Mouse (Mus musculus) CD8-positive naive resting alpha-beta T cell, adult 2 months (primary cell): ENCODE results near the gene Mob3c.
A peak's percentile ranks its signal among the peaks of the same experiment; 100 is the strongest.

Source experiments
- DNase-seq, 2 experiments: peaks; one replicate each; pipeline ENCODE4 v3.0.0; 2022; ENCODE audit warnings: low read depth in 2 of 2, low spot score in 2 of 2

Gene Mob3c

GRCm38 (mm10) chr4:115832040-115832439 lies 4.1 kb downstream of the Mob3c start:
- DNase-seq, result no peak

- no peak for DNase-seq
Observed at GRCm38 (mm10) chr4:115835576-115835975, 7.7 kb downstream of the Mob3c start.

- no peak for DNase-seq
Observed at GRCm38 (mm10) chr4:115838196-115838595, 10.3 kb downstream of the Mob3c start.

GRCm38 (mm10) chr4:115838696-115839641 lies 11.1 kb downstream of the Mob3c start, which contains the start of gene Mknk1:
Gene Mknk1, plus strand, starts transcription at chr4:115839198.
- peak; percentile 87 to 92 for DNase-seq

- DNase-seq, result no peak
Observed at GRCm38 (mm10) chr4:115839956-115840355, 12.1 kb downstream of the Mob3c start.

GRCm38 (mm10) chr4:115840842-115841241 lies 12.9 kb downstream of the Mob3c start:
- DNase-seq, result no peak

- no peak for DNase-seq
Observed at GRCm38 (mm10) chr4:115846656-115847055, 18.8 kb downstream of the Mob3c start.

- DNase-seq, result no peak
Observed at GRCm38 (mm10) chr4:115847377-115847776, 19.5 kb downstream of the Mob3c start.

GRCm38 (mm10) chr4:115848083-115848482 lies 20.2 kb downstream of the Mob3c start:
- DNase-seq, result no peak

- no peak for DNase-seq
Observed at GRCm38 (mm10) chr4:115848990-115849677, 21.2 kb downstream of the Mob3c start.

GRCm38 (mm10) chr4:115850111-115850510 lies 22.2 kb downstream of the Mob3c start:
- no peak for DNase-seq

- DNase-seq, result no peak
Observed at GRCm38 (mm10) chr4:115850631-115851030, 22.7 kb downstream of the Mob3c start.

GRCm38 (mm10) chr4:115851569-115851968 lies 23.7 kb downstream of the Mob3c start:
- no peak for DNase-seq

GRCm38 (mm10) chr4:115855100-115855499 lies 27.2 kb downstream of the Mob3c start:
- DNase-seq, result no peak

GRCm38 (mm10) chr4:115855609-115856008 lies 27.7 kb downstream of the Mob3c start:
- no peak for DNase-seq

GRCm38 (mm10) chr4:115856282-115856681 lies 28.4 kb downstream of the Mob3c start:
- no peak for DNase-seq

GRCm38 (mm10) chr4:115857293-115857883 lies 29.5 kb downstream of the Mob3c start:
- no peak for DNase-seq

GRCm38 (mm10) chr4:115863352-115863751 lies 35.5 kb downstream of the Mob3c start:
- DNase-seq, result no peak

- no peak for DNase-seq
Observed at GRCm38 (mm10) chr4:115863880-115864279, 36.0 kb downstream of the Mob3c start.

GRCm38 (mm10) chr4:115869512-115870210 lies 41.8 kb downstream of the Mob3c start:
- DNase-seq, result no peak

GRCm38 (mm10) chr4:115873231-115873630 lies 45.3 kb downstream of the Mob3c start:
- DNase-seq, result no peak
